Mouse (Mus musculus) stomach, embryonic 14.5 days (tissue): Measurements from ENCODE around the gene Mllt10. TPM values are rescaled to one million over a fixed set of nuclear protein-coding genes. Genes with fewer than 3 reads are reported as not detected.

Experiments
- ATAC-seq: fragments of 200-750 bp; cut with Nextera tagmentation; 2 replicates; pipeline ENCODE4 v1.8.0; 2017; ENCODE audit warnings: low read depth, moderate TSS enrichment; ENCODE audit not compliant: insufficient number of reproducible peaks, insufficient read depth, low FRiP score
- H3K27ac ChIP-seq: fragments of 300-500 bp; sonication (generic); 2 replicates; pipeline ENCODE4 v1.5.1; 2014; ENCODE audit warnings: mild to moderate bottlenecking, low read length, moderate library complexity, mixed read lengths
- H3K27me3 ChIP-seq: fragments of 300-500 bp; sonication (generic); 2 replicates; pipeline ENCODE4 v1.6.1; 2014; ENCODE audit warnings: low read length, control low read depth, mixed read lengths; ENCODE audit not compliant: control insufficient read depth, insufficient read depth
- H3K36me3 ChIP-seq: fragments of 300-500 bp; sonication (generic); 2 replicates; pipeline ENCODE4 v1.6.1; 2014; ENCODE audit warnings: mild to moderate bottlenecking, control low read depth, low read length, moderate library complexity, mixed read lengths; ENCODE audit not compliant: control insufficient read depth, insufficient read depth
- H3K4me1 ChIP-seq: fragments of 300-500 bp; sonication (generic); 2 replicates; pipeline ENCODE4 v1.6.1; 2014; ENCODE audit warnings: low read length, control low read depth, mixed read lengths; ENCODE audit not compliant: control insufficient read depth, insufficient read depth
- H3K4me2 ChIP-seq: fragments of 300-500 bp; sonication (generic); replicated peaks from 2 replicates; pipeline ENCODE4 v1.6.1; 2014; ENCODE audit warnings: low read depth, low read length, control low read depth
- H3K4me3 ChIP-seq: fragments of 300-500 bp; sonication (generic); 2 replicates; pipeline ENCODE4 v1.5.1; 2014; ENCODE audit warnings: low read depth, low read length, control low read depth
- H3K9ac ChIP-seq: fragments of 300-500 bp; sonication (generic); replicated peaks from 2 replicates; pipeline ENCODE4 v1.6.1; 2014; ENCODE audit warnings: low read depth, mild to moderate bottlenecking, control low read depth, low read length, moderate library complexity, mixed read lengths
- H3K9me3 ChIP-seq: fragments of 300-500 bp; sonication (generic); 2 replicates; pipeline ENCODE4 v1.6.1; 2016; ENCODE audit warnings: low read depth, low read length, control low read depth; ENCODE audit not compliant: control insufficient read depth
- WGBS: fragments of 180-500 bp; shearing (Covaris S2); extraction: QIAGEN DNeasy Blood & Tissue Kit; methylation state at CpG from one replicate; pipeline ENCODE4 v1.1.7; 2014; 5-methylcytosine and 5-hydroxymethylcytosine counted together
- polyA plus RNA-seq: library from polyadenylated mRNA; unstranded; fragments of >200 nt; fragmentation: Nextera tagmentation; extraction: Ambion mirVana; gene quantifications from 2 replicates; pipeline ENCODE4 v1.2.1, GENCODE M21; 2014

Gene Mllt10
- polyA plus RNA-seq, 1 experiment from 2014 or later = 56.9 TPM

DNA sequence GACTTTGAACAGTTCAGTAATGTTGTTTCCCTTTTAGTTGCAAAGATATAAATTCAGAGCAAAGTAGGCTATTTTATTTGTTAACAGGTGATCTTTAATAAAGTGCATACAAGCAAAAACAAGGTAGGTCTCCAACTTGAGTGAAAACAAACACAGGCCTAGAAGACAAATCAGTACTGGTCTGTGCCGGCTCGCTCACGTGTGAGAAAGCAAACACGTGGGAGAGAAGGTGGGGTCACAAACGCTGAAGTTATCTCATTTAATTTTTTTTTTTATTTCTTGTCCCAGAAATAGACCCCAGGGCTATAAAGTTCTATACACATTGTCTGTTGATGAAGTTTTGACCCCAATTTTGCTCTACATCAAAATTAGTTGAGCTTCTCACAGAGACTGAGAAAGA, 29.9 kb upstream of the Mllt10 start:
- H3K27ac ChIP-seq = no peak overlapping the region
- H3K27me3 ChIP-seq = no peaks in the 10 kb centered on the region
- H3K4me2 ChIP-seq = peak overlapping the region; percentile 100; the same call in 1 of the 2 replicates
- H3K4me1 ChIP-seq = no peaks in the 10 kb centered on the region
- no peaks in the 10 kb centered on the region for H3K36me3 ChIP-seq
- H3K4me3 ChIP-seq = no peak overlapping the region
- H3K9me3 ChIP-seq = no peaks in the 10 kb centered on the region
- no peak overlapping the region for H3K9ac ChIP-seq
- WGBS = 55% methylated on average over 5 of the region's 5 CpGs
- ATAC-seq = no peak

DNA sequence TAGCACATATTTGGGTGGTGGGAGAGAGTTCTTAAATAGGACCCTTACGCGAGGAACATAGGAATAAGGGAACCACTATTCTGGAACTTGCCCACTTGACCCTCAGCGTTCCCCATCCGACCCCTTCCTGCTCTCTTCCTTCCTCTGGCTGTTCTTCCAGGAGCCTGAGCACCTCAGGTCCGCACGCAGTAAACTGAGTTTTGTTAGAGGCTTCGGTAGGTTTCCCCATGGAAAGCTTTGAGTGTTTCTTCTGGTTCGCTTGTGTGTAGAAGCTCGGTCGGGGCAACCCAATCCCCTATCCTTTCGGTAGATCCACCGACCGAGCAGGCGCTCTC, 29.3 kb upstream of the Mllt10 start:
- Histone ChIP-seq H3K27me3 (no peaks in the 10 kb centered on the region), H3K36me3 (no peaks in the 10 kb centered on the region), H3K4me2 (peak overlapping the region; percentile 100), H3K27ac (no peak overlapping the region; the same call in 1 of the 2 replicates), H3K4me1 (no peaks in the 10 kb centered on the region; the same call in 1 of the 2 replicates), H3K4me3 (peak overlapping the region; percentile 68), H3K9me3 (no peaks in the 10 kb centered on the region), H3K9ac (peak overlapping the region; percentile 34)
- ATAC-seq = no peak
- WGBS = 3% methylated on average over 14 of the region's 14 CpGs

DNA sequence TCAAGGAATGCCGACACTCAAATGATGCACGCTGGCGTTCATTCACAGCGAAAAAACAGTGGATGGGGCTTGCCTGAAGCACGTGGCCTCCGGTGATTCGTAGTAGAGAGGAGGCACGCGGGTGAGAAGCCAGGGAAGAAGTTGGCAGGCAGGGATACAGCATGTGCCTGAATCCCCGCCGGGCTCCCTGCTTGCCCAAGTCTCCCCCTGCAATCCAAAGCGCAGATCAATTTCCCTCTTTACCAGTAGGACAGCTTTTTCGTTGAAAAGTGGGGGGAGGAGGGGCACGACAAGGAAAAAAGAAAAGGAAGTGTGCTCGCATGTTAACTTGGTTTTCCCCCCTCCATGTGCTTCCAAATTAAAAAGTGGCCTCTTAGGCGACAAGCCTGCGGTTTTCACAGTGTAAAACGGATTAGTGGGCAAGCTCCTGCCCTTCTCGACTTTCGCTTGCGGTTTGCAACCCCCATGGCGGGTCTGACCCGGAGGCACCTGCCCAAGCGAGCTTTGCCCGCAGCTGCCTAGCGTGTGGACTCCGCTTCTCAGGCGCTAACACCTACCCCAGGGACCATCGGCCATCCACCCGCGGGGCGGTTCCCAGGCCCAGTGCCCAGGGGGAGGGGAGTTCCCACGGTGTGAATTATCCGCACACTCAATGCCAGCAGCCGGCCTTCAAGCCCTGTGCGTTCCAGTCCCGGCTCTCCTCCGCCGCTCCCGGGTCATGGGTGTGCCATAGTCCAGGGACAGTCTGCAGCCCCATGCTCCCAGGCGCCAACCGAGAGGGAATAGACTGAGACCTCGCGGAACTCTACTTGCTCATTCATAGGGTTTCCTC, 28.7 kb upstream of the Mllt10 start:
- H3K9ac ChIP-seq = peak overlapping the region; percentile 34
- no peaks in the 10 kb centered on the region for H3K9me3 ChIP-seq
- H3K27ac ChIP-seq = peak overlapping the region; percentile 29; the same call in 1 of the 2 replicates
- no peaks in the 10 kb centered on the region for H3K27me3 ChIP-seq
- peak overlapping the region; percentile 68 for H3K4me3 ChIP-seq
- WGBS = under 1% methylated on average over 44 of the region's 44 CpGs
- no peak for ATAC-seq
- peaks cover 4% of the 10 kb centered on the region; the same call in 1 of the 2 replicates for H3K4me1 ChIP-seq
- H3K36me3 ChIP-seq = no peaks in the 10 kb centered on the region
- H3K4me2 ChIP-seq = peak overlapping the region; percentile 100

DNA sequence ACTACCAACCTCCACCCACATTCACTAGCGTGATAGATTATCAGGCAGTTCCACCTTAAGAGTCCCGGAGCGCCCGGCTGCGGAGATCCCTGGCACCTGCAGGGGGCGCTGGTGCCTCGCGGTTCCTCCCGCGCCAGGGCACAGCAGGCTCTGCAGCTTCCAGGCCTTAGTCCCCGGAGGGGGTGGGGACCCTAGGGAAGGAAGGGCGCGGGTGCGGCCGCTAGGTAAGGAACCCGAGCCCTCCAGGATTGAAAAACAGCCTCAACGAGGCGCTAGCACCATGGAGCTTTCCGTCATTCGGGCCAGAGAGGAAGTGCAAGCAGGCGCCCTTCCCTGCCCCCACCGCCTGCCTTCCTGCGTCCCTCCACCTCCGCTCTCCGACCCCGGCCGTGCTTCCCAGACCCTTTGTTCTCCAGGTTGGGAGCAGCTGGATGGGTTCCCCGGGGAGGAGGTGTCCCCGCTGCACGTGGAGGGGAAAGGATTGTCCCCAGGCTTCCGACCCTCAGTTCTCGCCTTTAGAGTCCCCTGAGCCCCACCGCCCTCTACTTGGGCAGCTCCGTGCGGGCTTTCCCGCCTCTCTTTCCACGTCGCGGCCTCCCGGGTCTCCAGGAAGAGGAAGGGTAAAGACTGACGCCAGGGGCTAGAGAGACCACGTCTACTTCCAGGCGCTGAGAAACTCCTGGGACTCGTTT, 27.4 kb upstream of the Mllt10 start:
- H3K4me1 ChIP-seq = peaks cover 11% of the 10 kb centered on the region; the same call in 1 of the 2 replicates
- H3K4me3 ChIP-seq = peak overlapping the region; percentile 68
- H3K9me3 ChIP-seq = no peaks in the 10 kb centered on the region
- under 1% methylated on average over 38 of the region's 44 CpGs for WGBS
- H3K27ac ChIP-seq = peak overlapping the region; percentile 99
- no peaks in the 10 kb centered on the region for H3K36me3 ChIP-seq
- ATAC-seq = peak; percentile 93
- H3K9ac ChIP-seq = peak overlapping the region; percentile 66
- peak overlapping the region; percentile 100 for H3K4me2 ChIP-seq
- H3K27me3 ChIP-seq = no peaks in the 10 kb centered on the region

DNA sequence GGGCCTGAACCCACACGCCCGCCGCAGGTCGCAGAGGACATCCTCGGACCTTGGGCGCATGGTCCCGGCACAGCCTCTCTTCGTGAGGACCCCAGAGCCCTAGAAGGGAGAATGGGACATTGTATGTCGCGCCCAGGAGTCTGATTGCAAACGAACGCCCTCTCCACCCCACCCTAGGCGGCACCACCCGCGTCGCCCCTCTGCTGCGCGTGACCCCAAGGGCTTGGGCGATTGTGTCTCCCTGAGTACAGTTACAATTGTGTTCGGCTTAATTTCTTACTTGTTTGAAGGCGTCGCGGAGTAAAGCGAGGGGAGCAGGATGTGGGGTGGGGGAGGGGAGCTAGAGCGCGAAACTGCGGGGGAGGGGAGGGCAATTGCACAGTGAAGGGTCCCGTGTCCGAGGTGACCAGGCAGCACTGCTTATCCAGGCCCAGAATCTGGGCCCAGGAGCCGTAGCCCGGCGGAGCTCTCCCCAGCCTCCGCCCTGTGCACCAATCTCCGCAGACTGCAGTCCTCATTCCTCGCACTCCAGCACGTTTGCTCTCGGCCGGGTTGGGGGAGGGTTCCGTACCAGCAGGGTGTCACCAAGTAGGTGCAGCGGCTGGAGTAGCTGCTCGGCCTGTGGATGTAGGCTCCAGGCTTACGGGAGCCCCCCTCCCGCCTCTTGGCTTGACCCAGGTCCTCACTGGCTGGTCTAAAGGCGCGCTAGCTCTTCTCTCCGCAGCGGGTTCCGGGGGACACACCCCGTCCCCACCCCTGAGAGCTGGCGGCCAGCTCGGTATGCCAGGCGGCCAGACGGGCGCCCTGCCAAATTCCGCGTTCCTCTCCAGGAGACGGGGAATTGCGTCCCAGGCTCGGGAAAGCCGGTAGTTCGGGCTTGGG, 26.7 kb upstream of the Mllt10 start:
- peak; percentile 75 for ATAC-seq

DNA sequence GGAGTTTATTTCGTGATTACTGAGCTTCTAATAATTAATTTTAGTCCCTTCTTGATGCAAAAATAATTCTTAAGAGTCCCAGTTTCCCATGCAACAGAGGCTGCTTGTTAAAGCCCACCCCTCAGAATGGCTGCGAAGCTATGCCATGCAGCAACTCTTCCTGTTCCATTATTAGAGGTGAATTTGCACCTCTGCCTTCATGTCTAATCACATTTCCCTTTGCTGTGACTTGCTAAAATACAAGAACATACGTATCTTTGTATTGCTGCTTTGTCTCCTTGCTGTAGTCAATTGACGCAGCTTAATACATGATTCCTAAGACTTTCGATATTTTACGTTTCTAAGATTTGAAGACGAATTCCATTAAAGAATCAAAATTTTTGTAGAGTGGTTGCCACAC, 25.4 kb upstream of the Mllt10 start:
- no peak overlapping the region for H3K4me2 ChIP-seq
- ATAC-seq = no peak
- no peaks in the 10 kb centered on the region for H3K9me3 ChIP-seq
- no peak overlapping the region for H3K4me3 ChIP-seq
- no peaks in the 10 kb centered on the region for H3K36me3 ChIP-seq
- WGBS = 84% methylated on average over 7 of the region's 7 CpGs
- H3K27ac ChIP-seq = no peak overlapping the region
- H3K9ac ChIP-seq = no peak overlapping the region
- peaks cover 11% of the 10 kb centered on the region; the same call in 1 of the 2 replicates for H3K4me1 ChIP-seq
- no peaks in the 10 kb centered on the region for H3K27me3 ChIP-seq

More for the DNA sequence above, 26.7 kb upstream of the Mllt10 start:
- Histone ChIP-seq H3K27me3 (no peaks in the 10 kb centered on the region), H3K9ac (peak overlapping the region; percentile 66), H3K36me3 (no peaks in the 10 kb centered on the region), H3K4me2 (peak overlapping the region; percentile 100), H3K9me3 (no peaks in the 10 kb centered on the region), H3K27ac (peak overlapping the region; percentile 99), H3K4me1 (peaks cover 11% of the 10 kb centered on the region; the same call in 1 of the 2 replicates), H3K4me3 (peak overlapping the region; percentile 68)
- under 1% methylated on average over 61 of the region's 61 CpGs for WGBS

DNA sequence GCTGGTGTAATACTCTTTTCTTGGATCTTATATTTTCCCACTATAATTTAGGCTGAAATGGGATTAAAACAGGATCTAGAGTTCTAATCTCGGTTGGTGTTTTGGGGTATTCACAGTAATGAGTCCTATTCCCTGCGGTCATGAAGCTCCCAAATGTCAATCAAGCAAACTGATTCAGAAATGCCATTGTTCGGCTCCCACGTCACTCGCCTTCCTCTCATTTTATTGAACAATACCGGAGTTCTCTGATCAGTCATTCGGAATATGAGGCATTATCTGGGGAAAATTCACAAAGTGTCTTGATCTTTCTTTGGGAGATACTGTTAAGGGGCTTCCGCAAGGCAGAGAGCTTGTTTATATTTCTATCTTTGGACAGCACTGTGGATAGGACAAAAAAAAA, 24.5 kb upstream of the Mllt10 start:
- Histone ChIP-seq H3K9me3 (no peaks in the 10 kb centered on the region), H3K9ac (no peak overlapping the region), H3K27ac (no peak overlapping the region), H3K27me3 (no peaks in the 10 kb centered on the region), H3K4me2 (peak overlapping the region; percentile 96; the same call in 1 of the 2 replicates), H3K36me3 (no peaks in the 10 kb centered on the region), H3K4me1 (peaks cover 11% of the 10 kb centered on the region; the same call in 1 of the 2 replicates), H3K4me3 (peak overlapping the region; percentile 35; the same call in 1 of the 2 replicates)
- 70% methylated on average over 8 of the region's 8 CpGs for WGBS
- ATAC-seq = no peak
